Mouse (Mus musculus): ENCODE measurements around the gene Hebp2.

DNA sequence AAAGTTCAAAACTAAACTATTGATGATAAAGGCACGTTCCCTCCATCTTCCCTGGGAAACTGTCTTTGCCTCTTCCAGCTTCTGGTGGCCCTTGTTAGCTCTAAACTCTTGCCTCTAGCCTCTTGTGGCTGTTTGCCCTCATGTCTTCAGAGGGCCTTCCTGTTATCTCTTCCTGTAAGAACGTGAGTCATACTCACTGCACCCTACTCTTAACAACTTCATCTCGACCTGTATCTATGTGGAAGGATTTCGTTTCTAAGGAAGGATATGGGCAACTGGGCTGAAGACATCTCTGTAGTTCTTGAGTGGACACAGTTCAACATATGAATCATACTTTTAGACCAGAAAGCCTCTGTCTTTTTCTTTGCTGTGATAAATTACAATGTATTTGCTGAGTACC lies 53.9 kb downstream of the Hebp2 start:
- no peak for TF ChIP-seq CTCF (IDR thresholded peaks at IDR 0.05; ENCODE audit: borderline replicate concordance, control insufficient read depth, extremely low read depth, insufficient read depth, low read length, poor library complexity)
- TF ChIP-seq POLR2A (IDR thresholded peaks at IDR 0.05; ENCODE audit: control insufficient read depth, extremely low read depth, insufficient read depth, low read length, poor library complexity) = no peak

All from thymus, adult 2 months (tissue).